Mouse (Mus musculus) kidney, adult 8-10 months (tissue): Measurements from ENCODE around the gene Cdh15.

Experiments used
- DNase-seq, 2 experiments: peaks; one replicate each; pipeline ENCODE4 v3.0.0; 2022

Cdh15 gene

DNA sequence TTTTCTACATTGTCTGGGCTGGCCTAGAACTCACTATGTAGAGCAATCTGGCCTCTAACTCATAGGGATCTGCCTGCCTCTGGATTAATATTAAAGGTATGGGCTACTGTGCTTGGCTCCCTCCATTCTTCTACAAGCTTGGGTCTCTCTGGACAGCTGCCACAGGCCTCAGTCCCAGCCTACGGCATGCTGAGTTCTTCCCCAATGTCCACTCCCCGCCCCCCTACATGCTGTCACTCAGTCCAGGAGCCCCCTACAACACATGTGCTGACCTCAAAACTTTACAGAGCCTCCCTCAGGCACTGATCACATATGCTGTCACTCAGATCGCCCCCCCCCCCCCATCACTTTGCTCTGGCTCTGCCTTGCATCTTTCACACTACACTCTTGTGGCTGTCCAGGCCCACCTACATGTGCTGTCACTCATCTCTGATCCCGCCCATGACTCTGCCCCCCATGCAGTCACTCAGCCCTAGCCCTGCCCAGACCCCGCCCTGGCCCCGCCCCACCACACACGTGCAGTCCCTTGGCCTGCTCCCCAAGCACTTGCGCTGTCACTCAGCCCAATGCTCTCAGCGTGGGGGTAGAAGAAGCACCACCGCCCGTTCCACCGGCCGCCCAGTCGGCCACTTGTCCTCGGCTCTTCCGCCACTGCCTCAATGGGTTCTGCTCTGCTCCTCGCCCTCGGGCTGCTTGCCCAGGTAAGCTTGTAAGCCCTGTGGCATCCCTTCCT, at the start of gene Cdh15:
Gene Cdh15 (plus strand): TSS at position 138 of the 733 bp plus-strand sequence.
- DNase-seq: no peak

DNA sequence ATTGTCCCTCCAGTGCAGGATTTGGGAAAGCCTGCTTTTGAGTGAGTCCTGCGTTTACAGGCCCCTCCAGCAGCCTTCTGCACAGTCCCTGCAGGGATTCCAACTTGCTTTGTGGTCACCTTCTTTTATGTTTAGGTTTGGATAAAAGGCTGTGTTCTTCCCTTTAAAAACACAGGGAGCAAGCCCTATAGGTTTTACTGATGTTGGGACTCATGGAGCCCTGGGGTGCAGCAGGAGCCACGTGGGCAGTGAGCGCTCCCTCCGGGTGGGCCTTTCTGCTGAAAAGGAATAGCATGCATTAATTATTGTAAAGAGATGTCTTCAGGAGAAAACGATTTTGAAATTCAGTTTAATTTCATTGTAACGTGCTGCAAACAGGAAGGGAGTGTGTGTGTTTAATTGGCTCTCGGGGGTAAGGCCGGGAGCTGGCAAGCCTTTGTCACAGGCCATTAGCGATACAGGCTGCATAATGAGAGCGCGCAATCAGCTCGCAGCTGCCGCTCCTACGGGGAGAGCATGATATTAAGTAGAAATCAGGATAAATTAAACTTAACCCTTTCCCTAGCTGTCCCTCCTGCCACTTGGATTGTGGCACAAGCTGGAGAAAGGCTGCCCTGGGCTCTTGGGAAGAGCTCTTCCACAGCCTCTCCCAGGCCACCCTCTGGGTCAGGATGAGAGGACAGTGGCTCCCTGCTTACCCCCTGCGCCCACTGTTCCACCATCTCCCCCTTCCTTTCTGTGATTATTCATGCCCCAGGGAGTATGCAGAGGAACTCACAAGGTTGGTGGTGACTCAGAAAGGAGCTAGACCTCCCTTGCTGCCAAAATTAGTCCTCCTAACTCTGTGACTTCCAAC, 43.6 kb upstream of the Cdh15 start:
- DNase-seq: no peak

DNA sequence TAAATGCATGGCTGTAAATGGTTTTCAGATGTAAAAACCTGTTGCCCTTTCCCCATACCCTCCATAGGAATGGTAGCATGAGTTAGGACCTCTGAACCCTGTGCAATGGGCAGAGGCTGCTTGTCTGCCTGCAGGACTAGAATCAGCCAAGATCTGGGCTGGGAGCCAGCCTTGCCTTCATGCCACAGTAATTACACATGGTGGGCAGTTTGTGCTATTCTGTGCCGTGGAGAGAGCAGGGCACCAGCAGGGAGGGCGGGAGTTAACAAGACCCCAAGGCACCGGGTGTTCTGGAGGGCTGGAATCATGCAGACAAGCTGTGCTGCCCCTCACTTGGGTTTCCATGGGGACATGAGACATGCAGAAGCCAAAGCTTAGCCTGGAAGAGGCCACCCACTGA, 42.4 kb upstream of the Cdh15 start:
- DNase-seq: peak; percentile 55 to 65

DNA sequence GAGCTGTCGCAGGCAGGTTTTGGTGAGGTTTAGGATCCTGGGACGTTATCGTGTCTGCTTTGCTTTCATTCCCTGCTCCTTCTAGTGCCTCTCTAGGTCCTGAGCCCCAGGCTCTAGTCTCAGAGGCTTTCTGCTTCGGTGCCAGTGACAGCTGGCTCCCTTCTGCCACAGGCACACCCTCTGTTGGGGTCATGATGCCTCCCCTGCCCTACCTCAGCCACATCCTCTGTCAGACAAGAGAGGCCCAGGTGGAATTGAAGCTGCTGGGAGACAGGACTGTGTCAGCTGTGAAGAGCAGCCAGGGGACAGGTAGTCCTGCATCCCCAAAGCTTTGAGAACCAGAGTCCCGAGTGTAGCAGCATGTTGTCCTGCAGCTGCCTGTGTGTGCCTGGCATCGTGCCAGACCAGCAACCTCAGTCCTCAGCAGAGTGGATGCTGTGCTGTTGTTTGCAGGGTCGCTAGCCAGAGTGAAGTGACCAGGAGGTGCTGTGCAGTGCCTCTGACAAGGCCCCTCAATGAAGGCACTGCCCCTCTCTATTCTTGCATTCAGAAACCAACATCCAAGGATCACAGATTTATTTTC, 40.7 kb upstream of the Cdh15 start:
- no peak for DNase-seq

- no peak for DNase-seq
Observed at GRCm38 (mm10) chr8:122807907-122808306, 39.9 kb upstream of the Cdh15 start.

DNA sequence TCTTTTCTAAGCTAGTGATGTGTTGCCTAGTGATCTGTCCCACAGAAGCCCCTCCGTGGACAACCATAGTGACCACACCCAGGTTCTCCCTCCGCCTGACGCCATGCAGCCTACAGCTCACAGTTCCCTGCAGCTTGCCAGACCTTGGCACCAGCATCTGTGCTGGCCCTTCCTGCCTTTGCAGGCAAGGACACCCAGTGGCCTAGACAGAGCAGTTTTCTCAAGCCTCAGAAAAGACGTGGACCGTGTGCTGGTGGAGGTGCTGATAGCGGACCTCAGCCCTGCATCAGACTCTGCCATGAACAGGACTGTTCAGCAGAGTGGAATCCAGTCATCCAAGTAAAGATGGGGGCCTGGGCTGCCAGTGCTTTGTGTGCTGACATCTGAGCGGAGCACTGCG, 37.4 kb upstream of the Cdh15 start:
- no peak for DNase-seq

DNA sequence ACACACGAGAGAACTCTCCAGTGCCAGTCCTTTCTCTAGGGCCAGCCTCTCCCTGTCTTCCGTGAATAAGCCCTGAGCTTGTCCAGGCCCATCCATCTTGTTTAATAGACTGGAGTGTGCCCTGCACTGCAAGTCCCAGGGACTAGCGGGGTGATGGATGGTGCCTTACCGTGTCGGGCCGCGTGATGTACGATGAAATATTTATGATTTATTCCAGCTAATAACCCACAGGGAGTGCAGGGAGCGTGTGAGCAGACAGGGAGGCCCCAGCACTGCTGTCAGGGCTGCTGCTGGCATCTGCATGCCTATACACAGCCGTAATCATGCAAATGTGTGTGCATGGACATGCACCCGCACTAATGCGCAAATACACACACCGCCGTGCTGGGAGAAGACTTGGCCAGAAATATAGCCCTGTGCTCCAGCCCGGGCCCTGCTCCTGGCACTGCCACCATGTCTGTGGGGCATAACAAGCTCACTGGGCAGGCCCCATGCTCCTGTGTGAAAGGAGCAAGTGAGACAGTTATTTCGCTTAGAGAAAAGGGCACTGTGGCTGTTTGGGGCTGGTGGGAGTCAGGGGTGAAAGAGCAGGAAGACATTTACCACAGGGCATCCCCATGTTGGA, 35.8 kb upstream of the Cdh15 start:
- DNase-seq: no peak

DNA sequence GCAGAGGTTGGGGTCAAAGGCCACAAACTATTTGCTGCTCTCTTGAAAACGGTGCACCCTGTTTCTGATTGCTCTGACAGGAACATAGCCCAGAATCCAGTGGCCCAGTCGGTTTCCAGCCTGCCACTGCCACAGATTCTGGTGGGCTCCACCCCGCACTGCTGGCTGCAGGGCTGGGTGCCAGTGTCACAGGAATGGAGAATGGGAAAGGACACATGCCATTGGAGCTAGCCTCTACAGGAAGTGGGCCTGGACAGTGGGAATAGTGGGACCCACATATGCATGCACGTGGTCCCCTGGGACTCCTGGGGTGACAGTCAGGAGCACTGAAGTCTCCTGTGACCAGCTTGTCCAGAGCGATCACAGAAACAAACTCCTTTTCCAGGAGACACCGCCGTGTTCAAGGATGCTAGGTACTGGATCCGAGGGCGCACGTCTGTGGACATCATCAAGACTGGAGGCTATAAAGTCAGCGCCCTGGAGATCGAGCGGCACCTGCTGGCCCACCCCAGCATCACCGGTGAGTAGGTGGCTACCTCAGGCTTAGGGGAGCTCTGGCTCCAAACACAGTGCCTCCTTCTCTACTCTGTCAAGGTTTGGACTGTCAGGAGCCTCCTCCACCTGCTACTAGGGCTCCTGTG, 35.0 kb upstream of the Cdh15 start:
- DNase-seq: no peak

- no peak for DNase-seq
Observed at GRCm38 (mm10) chr8:122814608-122815007, 33.2 kb upstream of the Cdh15 start.

DNA sequence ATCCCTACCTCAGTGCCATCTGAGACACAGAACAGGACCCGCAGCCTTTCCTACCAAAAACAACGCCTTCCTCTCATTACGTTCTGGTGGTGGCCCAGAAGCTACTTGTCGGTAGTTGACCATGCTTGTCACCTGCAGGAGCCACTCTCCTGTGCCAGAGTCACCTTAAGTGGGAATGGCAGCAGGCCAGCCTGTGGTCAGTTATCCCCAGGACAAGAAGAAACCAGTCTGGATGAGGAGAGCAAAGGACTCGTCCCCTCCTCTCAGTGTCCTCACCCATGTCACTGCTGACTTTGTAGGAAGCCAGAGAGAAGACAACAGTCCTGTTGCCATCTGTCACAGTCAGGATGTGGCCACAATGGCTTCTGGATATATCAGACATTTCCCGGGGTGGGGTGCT, 30.8 kb upstream of the Cdh15 start:
- no peak for DNase-seq

DNA sequence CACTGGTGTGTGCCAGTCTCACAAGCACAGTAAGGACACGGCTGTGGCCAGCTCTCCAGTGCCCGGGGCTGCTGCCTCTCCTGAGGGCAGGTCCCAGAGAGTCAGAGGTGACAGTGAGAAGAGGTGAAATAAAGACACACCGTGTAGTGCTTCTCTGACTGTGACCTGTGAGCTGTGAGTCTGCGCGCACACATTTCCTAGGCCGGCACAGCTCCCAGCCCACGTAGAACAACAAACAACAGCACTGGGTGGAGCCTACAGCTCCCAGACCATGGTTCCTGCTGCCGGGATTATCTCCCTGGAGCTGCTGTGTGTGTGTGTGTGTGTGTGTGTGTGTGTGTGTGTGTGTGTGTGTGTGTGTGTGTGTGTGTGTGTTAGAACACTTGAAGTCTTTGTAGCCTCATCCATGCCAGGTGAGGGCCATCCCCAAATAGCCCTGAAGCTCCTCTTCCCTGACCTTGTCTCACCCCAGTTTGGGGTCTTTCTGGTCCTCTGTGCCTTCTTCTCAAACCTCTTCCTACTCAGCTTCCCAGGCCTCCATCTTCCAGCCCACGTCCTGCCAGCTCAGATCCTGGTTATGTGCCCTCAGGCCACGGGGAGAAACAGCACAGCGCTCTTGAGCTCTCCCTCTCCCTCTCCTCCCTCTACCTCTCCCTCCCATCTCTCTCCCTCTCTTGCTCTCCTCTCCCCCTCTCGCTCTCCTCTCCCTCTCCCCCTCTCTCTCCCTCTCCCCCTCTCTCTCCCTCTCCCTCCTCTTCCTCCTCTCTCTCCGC, 29.9 kb upstream of the Cdh15 start:
- no peak for DNase-seq

GRCm38 (mm10) chr8:122819776-122820175, 28.0 kb upstream of the Cdh15 start:
- no peak for DNase-seq

DNA sequence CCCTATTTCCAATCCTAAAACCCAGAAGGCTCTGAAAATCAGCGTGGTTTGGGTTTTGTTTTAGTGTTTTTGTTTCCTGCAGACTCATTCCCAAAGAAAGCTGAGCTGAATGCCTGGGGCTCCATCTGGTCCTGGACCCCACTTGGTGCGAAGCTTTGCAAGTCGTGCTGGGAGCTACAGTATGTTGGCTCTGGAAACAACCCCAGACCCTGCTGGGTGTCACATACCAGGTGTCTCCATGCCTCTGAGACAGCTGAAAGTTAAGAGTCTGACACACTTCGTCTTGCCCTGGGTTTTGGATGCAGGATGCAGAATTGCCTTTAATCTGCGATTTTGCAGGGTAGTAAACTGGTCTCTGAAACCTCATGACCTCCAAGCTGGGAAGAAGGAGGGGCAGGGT, 23.2 kb upstream of the Cdh15 start:
- no peak for DNase-seq

DNA sequence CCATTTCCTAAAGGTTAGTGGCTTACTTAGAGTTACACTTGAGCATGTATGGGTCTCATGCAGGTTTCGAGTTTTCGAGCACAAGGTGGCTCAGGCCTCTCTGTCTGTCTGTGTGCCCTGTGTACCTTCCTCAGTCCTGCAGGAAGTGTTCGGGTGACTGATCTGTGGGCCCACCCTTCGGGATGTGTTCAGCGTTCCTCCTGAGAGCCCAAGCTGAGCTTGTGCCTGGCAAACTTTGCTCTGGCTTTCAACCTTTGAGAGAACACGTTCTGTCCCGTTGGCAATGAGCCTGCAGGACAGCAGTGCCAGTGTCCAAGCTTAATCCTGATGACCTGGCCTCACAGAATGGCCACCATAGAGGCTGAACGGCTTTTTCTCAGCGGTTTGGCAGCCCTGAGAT, 22.8 kb upstream of the Cdh15 start:
- DNase-seq: peak; percentile 74 to 83

GRCm38 (mm10) chr8:122825408-122825807, 22.4 kb upstream of the Cdh15 start:
- no peak for DNase-seq

- no peak for DNase-seq
Observed at GRCm38 (mm10) chr8:122829396-122829795, 18.4 kb upstream of the Cdh15 start.

- DNase-seq: peak; percentile 75 to 93
Observed at GRCm38 (mm10) chr8:122830349-122831061, 17.3 kb upstream of the Cdh15 start.

DNA sequence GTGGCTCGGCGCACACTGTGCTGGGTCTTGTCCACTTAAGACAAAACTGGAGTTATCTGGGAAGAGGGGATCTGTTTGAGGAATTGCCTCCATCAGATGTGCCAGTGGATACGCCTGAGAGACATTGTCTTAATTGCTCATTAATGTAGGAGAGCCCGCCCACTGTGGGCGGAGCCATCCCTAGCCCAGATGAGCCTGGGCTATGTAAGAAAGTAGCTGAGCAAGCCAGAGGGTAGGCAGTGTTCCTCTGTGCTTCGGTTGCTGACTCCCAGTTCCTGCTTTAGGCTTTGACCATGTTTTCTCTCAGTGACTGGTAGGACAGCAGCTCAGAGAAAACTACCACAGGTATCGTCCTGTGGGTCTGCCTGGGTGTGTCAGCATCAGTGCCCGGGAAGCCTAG, 13.3 kb upstream of the Cdh15 start:
- peak in 1 of 2 experiments; percentile 47 for DNase-seq

- DNase-seq: peak; percentile 51 to 71
Observed at GRCm38 (mm10) chr8:122834971-122835370, 12.8 kb upstream of the Cdh15 start.

DNA sequence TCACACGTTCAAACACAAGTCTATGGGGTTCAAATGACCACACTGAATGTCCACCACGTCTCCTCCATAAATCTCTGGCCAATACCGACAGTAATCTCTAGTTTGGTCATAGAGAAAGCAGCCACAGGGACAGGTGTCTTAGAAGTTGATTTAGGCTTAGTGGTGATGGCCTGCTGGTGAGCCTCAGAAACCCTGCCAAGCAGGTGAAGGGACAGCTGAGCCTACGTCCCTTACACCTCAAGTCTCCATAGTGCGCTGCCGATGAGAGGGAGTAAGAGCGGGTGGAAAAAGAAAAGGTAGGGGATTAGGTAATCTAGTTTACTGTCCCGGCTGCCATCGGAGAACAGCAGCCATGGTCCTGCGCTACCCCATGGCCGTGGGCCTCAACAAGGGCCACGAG, 11.6 kb upstream of the Cdh15 start:
- no peak for DNase-seq

- DNase-seq: no peak
Observed at GRCm38 (mm10) chr8:122836696-122837095, 11.1 kb upstream of the Cdh15 start.
